Mouse (Mus musculus) granulocyte monocyte progenitor cell, adult 5-6 weeks (primary cell): ENCODE data around the gene Arhgef10l. TPM values are rescaled to one million over a fixed set of nuclear protein-coding genes. Genes with fewer than 3 reads are reported as not detected.

Experiments
- ATAC-seq: replicated peaks from 2 replicates; pipeline ENCODE4 v1.8.0; 2016; ENCODE audit warnings: mild to moderate bottlenecking, moderate TSS enrichment, inconsistent platforms; ENCODE audit not compliant: poor library complexity, severe bottlenecking
- total RNA-seq, 2 experiments: library from RNA; stranded (forward) in 1 of 2; stranded (reverse) in 1 of 2; fragments of 200-712, 200-1000 nt in 1 of 2; fragments of >200 nt in 1 of 2; fragmentation: Nextera tagmentation in 1 of 2; gene quantifications; 2 replicates each; pipeline ENCODE4 v1.2.3; 2014 to 2017

Arhgef10l gene
- total RNA-seq, 2 experiments from 2014 or later = 6.0 to 7.2 TPM

DNA sequence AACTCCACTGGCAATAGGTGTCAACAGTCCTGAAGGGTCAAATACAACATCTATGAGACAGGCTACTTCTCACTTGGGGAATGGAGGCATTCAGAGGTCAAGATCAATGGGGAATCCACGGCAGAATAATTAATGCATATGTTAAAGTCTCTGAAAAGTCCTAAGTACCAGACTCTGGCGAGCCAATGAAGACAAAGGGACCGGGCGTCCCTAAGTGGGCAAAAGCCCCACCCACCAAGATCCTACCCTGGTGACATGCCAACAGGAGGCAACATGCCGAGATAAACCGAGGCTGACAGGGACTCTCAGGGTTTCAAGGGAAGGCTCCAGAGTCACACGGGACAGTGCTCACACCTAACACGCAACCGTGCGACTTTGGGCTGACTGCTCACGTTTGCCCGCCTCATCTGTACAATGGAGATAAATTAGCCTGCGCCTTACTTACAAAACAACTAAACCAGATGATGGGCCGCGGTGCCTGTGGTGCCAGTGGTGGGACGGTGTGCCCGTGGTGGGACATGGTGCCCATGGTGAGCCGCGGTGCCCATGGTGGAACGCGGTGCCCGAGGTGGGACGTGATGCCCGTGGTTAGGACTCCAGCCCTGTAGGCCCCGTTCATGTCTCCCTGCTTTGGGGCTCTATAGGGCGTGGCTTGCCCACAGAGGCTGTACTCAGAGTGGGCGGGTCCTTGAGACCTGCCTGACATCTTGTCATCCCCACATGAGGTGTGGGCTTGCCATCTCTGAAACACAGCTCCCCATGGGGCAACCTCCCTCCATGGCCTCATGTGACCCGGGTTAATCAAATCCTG, 26.2 kb downstream of the Arhgef10l start:
- no peak for ATAC-seq

DNA sequence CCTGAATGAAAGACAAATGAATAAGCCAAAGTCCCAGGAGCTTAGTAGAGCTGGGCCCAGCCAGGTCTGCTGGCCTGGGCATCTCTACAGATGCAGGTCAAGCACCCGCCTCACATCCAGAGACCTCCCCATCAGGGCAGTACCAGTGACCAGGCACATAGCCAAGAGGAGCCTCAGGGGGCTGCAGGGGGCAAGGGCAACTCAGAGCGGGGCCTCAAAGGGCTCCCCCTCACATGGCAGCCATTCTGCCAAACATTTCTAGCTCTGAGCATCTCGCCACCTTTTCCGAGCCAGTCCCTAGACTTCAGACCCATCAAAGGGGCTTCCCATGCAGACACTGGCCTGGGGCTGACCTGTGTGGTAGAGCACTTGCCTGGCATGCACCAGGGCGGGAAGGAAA, 27.2 kb downstream of the Arhgef10l start:
- ATAC-seq = no peak

DNA sequence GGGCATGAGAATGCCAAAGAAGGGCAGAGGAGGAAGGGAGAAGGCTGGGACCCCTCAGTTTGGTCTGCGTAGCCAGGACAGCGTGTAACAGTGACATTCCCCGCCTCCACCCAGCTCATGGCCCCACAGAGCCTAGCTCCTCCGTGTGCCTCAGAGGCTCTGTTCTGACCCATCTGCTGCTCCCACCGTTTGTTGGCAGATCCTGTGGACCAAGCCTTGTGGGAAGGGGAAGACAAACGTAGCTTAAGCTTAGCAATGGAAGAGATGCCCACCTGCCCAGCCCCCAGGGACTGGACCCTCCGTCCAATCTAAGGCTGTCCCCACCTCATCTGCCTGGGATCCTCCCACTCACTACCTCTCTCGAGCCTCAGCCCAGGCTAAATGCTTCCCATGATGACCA, 28.5 kb downstream of the Arhgef10l start:
- no peak for ATAC-seq

DNA sequence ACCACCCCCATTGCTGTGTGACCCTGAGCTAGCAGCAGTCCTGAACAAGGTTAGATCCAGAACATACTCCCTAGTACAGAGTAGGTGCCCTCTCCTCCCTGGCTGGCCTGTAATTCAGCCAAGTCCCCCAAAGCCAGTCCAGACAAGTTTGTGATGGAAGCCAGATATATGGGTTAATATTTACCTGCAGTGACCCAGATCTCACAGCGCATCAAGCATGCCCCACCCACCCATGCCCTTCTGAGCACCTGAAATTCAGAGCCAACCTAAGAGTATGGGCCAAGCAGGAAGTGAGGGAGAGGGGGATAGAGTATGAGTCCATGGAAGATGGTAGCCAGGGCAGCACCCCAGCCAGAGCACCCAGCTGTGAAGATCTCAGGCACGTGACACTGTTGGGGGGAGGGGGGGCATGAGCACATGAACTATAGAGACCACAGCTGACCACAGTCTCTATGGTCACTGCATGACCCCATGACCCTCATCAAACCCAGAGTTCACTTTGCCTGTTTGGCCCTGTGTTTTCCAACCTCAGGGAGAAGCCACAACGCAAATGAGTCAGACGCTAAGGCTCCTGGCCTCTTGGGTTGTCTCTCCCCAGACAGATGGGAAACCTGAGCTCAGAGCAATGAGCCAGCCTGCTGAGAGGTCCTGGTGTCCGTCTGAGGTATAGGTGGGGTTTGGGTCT, 29.4 kb downstream of the Arhgef10l start:
- no peak for ATAC-seq

GRCm38 (mm10) chr4:140634861-140635388, 30.9 kb downstream of the Arhgef10l start:
- no peak for ATAC-seq

- peak; percentile 52 for ATAC-seq
These were observed 34.4 kb downstream of the Arhgef10l start for GRCm38 (mm10) chr4:140631276-140631849.

DNA sequence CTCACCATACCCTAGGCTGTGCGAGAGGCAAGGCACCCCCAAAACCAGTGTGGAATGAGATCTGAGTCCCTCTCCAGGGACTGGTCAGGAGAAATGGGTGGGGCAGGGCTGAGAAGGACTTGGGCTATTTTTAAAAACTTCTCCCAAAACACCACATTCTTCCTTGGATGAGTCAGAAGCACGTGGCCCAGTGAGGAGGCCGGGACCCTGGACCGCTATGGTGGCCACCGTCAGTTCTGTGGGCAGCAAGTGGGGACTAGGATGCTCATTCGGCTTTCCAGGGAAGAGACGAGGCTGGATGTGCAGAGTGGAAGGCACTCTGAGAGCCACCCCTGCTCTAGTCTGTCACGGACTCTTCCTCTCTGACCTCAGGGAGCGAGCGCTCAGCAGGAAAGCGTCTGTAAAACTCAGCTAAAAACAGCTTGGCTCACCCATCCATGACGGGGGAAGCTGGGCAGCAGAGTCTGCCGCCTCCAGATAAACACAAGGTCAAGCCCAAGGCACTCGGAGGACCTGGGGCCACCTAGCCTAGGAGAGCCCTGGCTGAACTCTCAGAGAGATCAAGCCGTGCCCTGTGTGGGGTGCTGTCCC, 35.1 kb downstream of the Arhgef10l start:
- ATAC-seq = no peak

- ATAC-seq = no peak
These were observed 35.7 kb downstream of the Arhgef10l start for GRCm38 (mm10) chr4:140630136-140630535.

GRCm38 (mm10) chr4:140628971-140629370, 36.8 kb downstream of the Arhgef10l start:
- no peak for ATAC-seq

DNA sequence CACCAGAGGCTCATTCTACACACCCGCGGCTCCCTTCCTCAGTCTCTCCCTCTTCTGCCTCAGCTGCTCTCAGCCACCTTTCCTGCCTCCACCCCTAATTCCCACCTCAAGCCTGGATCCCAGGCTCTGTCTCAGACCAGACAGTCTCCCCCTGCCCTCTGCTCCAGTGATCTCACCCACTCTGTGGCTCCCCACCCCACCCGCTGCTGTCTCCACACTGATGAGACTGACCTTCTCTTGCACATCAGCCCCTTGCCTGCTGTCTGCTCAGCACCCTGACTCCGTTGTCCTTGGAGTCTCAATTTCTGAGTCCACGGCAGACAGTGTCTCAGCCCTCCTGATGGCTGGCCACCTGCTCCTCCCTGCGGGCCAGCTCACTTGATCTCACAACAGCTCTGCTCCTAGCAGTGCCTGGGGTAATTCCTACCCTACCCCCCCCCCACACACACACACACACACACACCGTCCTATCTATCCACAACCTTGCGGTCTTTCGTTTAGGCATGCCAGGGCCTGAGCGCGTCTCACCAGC, 37.3 kb downstream of the Arhgef10l start:
- no peak for ATAC-seq

DNA sequence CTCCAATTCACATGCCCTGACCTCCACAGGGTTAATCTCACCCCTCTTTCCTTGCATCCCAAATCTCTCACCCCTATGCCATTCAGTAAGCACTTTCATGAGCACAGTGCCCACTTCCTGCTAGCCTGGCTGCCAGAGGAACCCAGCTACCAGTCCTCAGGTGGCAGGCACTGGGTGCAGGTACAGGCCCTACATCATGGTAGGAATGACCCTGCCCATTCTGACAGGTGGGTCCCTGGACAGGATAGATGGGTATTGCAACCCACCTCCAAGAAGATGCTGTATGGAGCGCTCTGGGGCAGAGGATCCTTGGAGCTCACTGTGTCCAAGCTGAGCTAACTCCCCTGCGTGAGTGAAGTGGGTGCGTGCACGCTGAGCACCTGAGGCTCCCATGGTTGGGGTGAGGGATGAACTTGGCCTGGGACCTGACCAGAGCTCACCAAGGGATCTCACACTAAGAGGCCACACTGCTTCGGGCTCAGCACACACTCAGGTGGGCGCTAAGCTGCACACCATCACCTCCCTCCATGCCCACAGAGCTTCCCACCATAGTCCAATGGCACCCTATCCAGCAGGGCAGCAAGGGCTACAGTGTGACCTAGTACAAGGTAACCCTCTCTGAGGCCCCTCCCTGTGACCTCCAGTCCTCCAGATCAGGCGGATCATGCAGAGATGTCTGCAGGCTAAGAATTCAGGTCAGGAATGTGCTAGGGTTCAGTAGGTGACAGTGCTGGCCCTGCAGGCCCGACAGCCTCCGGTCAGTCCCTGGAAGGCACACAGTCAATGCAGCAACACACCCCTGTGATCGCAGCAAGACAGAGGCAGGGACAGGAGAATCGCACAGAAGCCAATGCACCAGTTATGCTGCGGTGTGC, 39.9 kb downstream of the Arhgef10l start:
- ATAC-seq = no peak

GRCm38 (mm10) chr4:140624468-140625176, 41.2 kb downstream of the Arhgef10l start:
- peak; percentile 34 for ATAC-seq

GRCm38 (mm10) chr4:140624087-140624467, 41.7 kb downstream of the Arhgef10l start:
- ATAC-seq = no peak

GRCm38 (mm10) chr4:140622819-140623218, 43.0 kb downstream of the Arhgef10l start:
- peak; percentile 21 for ATAC-seq

GRCm38 (mm10) chr4:140620496-140620895, 45.3 kb downstream of the Arhgef10l start:
- no peak for ATAC-seq

GRCm38 (mm10) chr4:140617391-140618385, 48.1 kb downstream of the Arhgef10l start:
- peak; percentile 23; the same call in 1 of the 2 replicates for ATAC-seq

DNA sequence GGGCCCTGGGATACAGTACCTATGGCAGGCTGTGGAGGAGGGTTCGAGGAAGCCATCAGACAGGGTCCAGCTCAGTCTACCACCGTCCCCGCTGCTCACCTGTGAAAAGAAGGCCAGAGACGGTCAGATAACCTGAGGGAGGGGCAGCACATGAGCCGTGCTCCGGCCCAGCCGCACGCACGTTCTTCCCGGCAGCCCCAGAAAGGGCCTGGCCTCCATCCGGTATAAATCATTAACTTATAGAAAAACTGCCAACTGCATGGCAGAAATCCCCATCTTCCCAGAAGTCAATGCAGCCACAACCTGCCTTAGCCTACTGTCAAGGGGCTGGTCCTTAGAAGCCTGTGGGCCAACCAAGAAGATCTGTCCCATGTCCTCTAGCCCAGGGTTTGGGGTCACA, 48.9 kb downstream of the Arhgef10l start:
- no peak for ATAC-seq

- 0 out of 2 replicates have a peak, but pooled peaks have one; percentile 7 for ATAC-seq
These were observed 49.6 kb downstream of the Arhgef10l start for GRCm38 (mm10) chr4:140616196-140616595.
